Mouse (Mus musculus) hindbrain, postnatal 0 days (tissue): Measurements from ENCODE around the gene Pnkp. TPM values are rescaled to one million over a fixed set of nuclear protein-coding genes. Genes with fewer than 3 reads are reported as not detected.

Source experiments
- ATAC-seq: fragments of 200-750 bp; cut with Nextera tagmentation; 2 replicates; pipeline ENCODE4 v1.8.0; 2017; ENCODE audit warnings: mild to moderate bottlenecking, moderate TSS enrichment, moderate library complexity
- DNase-seq: peaks from one replicate; pipeline ENCODE4 v3.0.0-alpha.2; 2015; ENCODE audit warnings: low spot score
- H3K27ac ChIP-seq: fragments of 300-500 bp; sonication (generic); 2 replicates; pipeline ENCODE4 v1.5.1; 2014; ENCODE audit warnings: mild to moderate bottlenecking
- H3K27me3 ChIP-seq: fragments of 300-500 bp; sonication (generic); 2 replicates; pipeline ENCODE4 v1.6.1; 2014; ENCODE audit warnings: low read length, mixed read lengths; ENCODE audit not compliant: insufficient read depth
- H3K36me3 ChIP-seq: fragments of 300-500 bp; sonication (generic); 2 replicates; pipeline ENCODE4 v1.6.1; 2014; ENCODE audit warnings: low read length, mixed read lengths; ENCODE audit not compliant: insufficient read depth
- H3K4me1 ChIP-seq: fragments of 300-500 bp; sonication (generic); 2 replicates; pipeline ENCODE4 v1.6.1; 2014; ENCODE audit warnings: antibody characterized with exemption, low read length, mixed read lengths; ENCODE audit not compliant: insufficient read depth
- H3K4me2 ChIP-seq: fragments of 300-500 bp; sonication (generic); 2 replicates; pipeline ENCODE4 v1.6.1; 2014; ENCODE audit warnings: low read depth, mild to moderate bottlenecking, low read length, moderate library complexity, mixed read lengths
- H3K4me3 ChIP-seq: fragments of 300-500 bp; sonication (generic); 2 replicates; pipeline ENCODE4 v1.5.1; 2014; ENCODE audit warnings: low read length
- H3K9ac ChIP-seq: fragments of 300-500 bp; sonication (generic); replicated peaks from 2 replicates; pipeline ENCODE4 v1.6.1; 2014; ENCODE audit warnings: mild to moderate bottlenecking, low read length, moderate library complexity, mixed read lengths
- H3K9me3 ChIP-seq: fragments of 300-500 bp; sonication (generic); 2 replicates; pipeline ENCODE4 v1.6.1; 2016; ENCODE audit warnings: low read length, mixed read lengths
- CTCF ChIP-seq: IDR thresholded peaks from 2 replicates; pipeline ENCODE4 v1.5.1; 2016; ENCODE audit warnings: antibody characterized with exemption, control low read depth, low read depth
- WGBS: fragments of 180-500 bp; shearing (Covaris S2); extraction: QIAGEN DNeasy Blood & Tissue Kit; methylation state at CpG from one replicate; pipeline ENCODE4 v1.1.7; 2014; 5-methylcytosine and 5-hydroxymethylcytosine counted together
- polyA plus RNA-seq: library from polyadenylated mRNA; unstranded; fragments of >200 nt; fragmentation: Nextera tagmentation; extraction: Ambion mirVana; gene quantifications from 2 replicates; pipeline ENCODE4 v1.2.1, GENCODE M21; 2015
- total RNA-seq: library from RNA; depleted of rRNA; stranded (reverse); fragments of >200 nt; gene quantifications from 2 replicates; pipeline ENCODE4 v1.2.3, GENCODE M21; 2014

Pnkp gene
- total and polyA plus RNA-seq, 2 experiments from 2014 or later = 37.5 to 47.1 TPM

DNA sequence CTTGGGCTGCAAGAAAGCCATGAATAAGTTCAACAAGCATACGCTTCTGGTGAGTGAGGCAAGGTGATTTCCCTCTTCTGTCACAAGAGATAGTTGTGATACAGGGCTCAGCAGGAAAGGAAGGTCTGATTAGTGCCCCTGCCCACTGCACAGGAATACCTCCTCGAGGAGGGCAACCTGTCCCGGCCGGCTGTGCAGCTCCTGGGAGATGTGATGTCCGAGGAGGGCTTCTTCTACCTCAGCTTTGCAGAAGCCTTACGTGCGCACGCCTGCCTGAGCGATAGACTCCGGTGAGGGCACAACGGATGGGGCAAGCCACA, 17.8 kb upstream of the Pnkp start:
- Histone ChIP-seq H3K4me1 (peaks cover 9% of the 10 kb centered on the region; the same call in 1 of the 2 replicates), H3K9me3 (no peaks in the 10 kb centered on the region), H3K27ac (no peak overlapping the region), H3K27me3 (no peaks in the 10 kb centered on the region), H3K4me2 (peak overlapping the region; percentile 54), H3K36me3 (peaks cover 26% of the 10 kb centered on the region), H3K4me3 (peak overlapping the region; percentile 26), H3K9ac (peak overlapping the region; percentile 45; the same call in 1 of the 2 replicates)
- ATAC-seq = no peak
- no peak for DNase-seq
- no peak for TF ChIP-seq CTCF
- 28% methylated on average over 11 of the region's 11 CpGs for WGBS

- Histone ChIP-seq H3K4me2 (peak overlapping the region; percentile 54), H3K36me3 (peaks cover 31% of the 10 kb centered on the region), H3K27me3 (no peaks in the 10 kb centered on the region), H3K4me1 (peaks cover 9% of the 10 kb centered on the region; the same call in 1 of the 2 replicates), H3K4me3 (peak overlapping the region; percentile 26), H3K27ac (peak overlapping the region; percentile 42; the same call in 1 of the 2 replicates), H3K9me3 (no peaks in the 10 kb centered on the region), H3K9ac (peak overlapping the region; percentile 45; the same call in 1 of the 2 replicates)
- ATAC-seq = peak; percentile 72
- TF ChIP-seq CTCF = no peak
- peak; percentile 69 for DNase-seq
- 2% methylated on average over 56 of the region's 58 CpGs for WGBS
These were observed 17.3 kb upstream of the Pnkp start for GRCm38 (mm10) chr7:44839491-44840191.

- 64% methylated on average over 14 of the region's 14 CpGs for WGBS
- H3K27ac ChIP-seq = no peak overlapping the region
- H3K4me3 ChIP-seq = no peak overlapping the region; the same call in 1 of the 2 replicates
- no peak overlapping the region for H3K9ac ChIP-seq
- no peaks in the 10 kb centered on the region for H3K9me3 ChIP-seq
- TF ChIP-seq CTCF = no peak
- peaks cover 38% of the 10 kb centered on the region for H3K36me3 ChIP-seq
- DNase-seq = no peak
- ATAC-seq = no peak; the same call in 1 of the 2 replicates
- no peaks in the 10 kb centered on the region for H3K27me3 ChIP-seq
- H3K4me2 ChIP-seq = peak overlapping the region; percentile 54
- H3K4me1 ChIP-seq = peaks cover 9% of the 10 kb centered on the region; the same call in 1 of the 2 replicates
These were observed 16.5 kb upstream of the Pnkp start for GRCm38 (mm10) chr7:44840426-44840825.

DNA sequence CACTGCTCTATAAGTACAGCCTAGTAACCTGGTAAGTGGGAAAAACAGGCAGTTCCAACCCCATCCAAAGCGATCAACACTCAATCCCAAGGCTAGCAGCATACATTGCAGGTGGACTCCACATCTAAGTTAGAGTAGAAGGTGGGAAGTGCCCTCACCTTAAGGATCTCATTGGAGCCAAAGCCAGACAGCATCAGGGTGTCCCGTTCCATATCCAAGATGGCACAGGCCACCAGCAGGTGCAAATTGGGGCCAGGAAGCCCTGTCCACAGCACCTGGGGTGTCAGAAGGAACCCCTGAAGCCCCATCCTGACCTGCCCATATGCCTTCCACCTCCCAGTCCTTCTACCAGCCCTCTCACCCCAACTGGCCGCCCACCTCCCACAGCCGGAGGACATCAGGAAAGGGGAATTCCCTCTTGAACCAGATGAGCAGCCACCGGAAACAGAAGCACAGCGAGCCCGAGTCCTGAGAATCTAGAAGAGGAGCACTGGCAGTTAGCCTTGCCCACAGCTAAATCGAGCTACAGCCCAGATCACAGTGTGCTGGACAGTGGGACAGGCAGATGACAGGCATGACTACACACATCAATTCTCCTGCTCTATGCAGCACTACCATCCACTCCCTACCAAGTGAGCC, 15.0 kb upstream of the Pnkp start:
- WGBS = 91% methylated on average over 8 of the region's 8 CpGs
- H3K9ac ChIP-seq = no peak overlapping the region
- peaks cover 47% of the 10 kb centered on the region for H3K36me3 ChIP-seq
- H3K4me2 ChIP-seq = no peak overlapping the region
- TF ChIP-seq CTCF = no peak
- no peak for DNase-seq
- peaks cover 9% of the 10 kb centered on the region; the same call in 1 of the 2 replicates for H3K4me1 ChIP-seq
- H3K4me3 ChIP-seq = no peak overlapping the region
- no peak for ATAC-seq
- H3K9me3 ChIP-seq = no peaks in the 10 kb centered on the region
- no peaks in the 10 kb centered on the region for H3K27me3 ChIP-seq
- no peak overlapping the region for H3K27ac ChIP-seq

DNA sequence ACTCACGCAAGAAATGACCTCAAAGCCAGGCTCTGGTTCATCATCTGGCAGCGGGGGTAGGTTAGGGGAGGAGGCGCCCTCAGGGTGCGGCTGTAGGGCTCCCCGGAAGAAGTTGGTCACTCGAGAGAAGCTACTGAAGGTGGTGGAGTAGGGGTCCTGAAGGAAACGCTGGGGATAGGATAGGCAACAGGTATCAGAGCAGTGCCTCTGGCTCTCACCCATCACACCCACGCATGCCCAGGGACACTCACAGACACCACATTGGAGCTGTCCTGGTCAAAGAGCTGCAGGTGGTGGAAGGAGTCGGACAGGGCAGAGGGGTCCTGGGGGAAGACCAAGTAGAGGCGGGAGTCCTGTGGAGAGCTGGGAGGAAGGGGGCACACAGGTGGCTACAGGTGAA, 11.9 kb upstream of the Pnkp start:
- H3K27me3 ChIP-seq = no peaks in the 10 kb centered on the region
- H3K36me3 ChIP-seq = peaks cover 47% of the 10 kb centered on the region
- H3K4me1 ChIP-seq = peaks cover 7% of the 10 kb centered on the region; the same call in 1 of the 2 replicates
- no peaks in the 10 kb centered on the region for H3K9me3 ChIP-seq
- no peak overlapping the region for H3K4me3 ChIP-seq
- DNase-seq = no peak
- no peak overlapping the region for H3K9ac ChIP-seq
- ATAC-seq = no peak
- WGBS = 92% methylated on average over 10 of the region's 10 CpGs
- no peak overlapping the region for H3K27ac ChIP-seq
- no peak overlapping the region for H3K4me2 ChIP-seq
- no peak for TF ChIP-seq CTCF

DNA sequence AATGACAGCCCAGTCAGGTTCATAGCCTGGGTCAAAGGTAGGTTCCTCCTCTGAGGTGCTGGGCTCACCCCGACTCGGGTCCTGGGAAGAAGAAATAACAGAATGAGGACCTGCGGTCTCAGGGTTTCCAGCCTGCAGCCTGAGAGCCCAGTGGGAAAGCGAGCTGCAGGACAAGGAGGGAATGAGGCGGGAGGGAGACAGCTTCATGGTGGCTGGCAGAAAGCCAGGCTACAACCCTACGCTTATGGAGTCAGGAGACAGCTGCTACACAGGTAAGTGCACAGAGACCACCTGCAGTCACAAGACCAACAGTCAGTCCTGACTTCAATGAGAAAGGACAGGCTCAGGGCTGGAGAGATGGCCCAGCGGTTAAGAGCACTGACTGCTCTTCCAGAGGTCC, 10.1 kb upstream of the Pnkp start:
- Histone ChIP-seq H3K27me3 (no peaks in the 10 kb centered on the region), H3K4me3 (no peak overlapping the region), H3K9me3 (no peaks in the 10 kb centered on the region), H3K4me2 (no peak overlapping the region), H3K27ac (no peak overlapping the region), H3K4me1 (peaks cover 16% of the 10 kb centered on the region; the same call in 1 of the 2 replicates), H3K9ac (no peak overlapping the region), H3K36me3 (peaks cover 47% of the 10 kb centered on the region)
- WGBS = 86% methylated on average over 7 of the region's 7 CpGs
- ATAC-seq = no peak
- DNase-seq = no peak
- TF ChIP-seq CTCF = no peak
